Mouse (Mus musculus): ENCODE measurements around the gene Rrn3. TPM values are rescaled to one million over a fixed set of nuclear protein-coding genes. Genes with fewer than 3 reads are reported as not detected.

Rrn3 gene
- polyA plus RNA-seq, 1 experiment from 2014 or later = 57.7 TPM

DNA sequence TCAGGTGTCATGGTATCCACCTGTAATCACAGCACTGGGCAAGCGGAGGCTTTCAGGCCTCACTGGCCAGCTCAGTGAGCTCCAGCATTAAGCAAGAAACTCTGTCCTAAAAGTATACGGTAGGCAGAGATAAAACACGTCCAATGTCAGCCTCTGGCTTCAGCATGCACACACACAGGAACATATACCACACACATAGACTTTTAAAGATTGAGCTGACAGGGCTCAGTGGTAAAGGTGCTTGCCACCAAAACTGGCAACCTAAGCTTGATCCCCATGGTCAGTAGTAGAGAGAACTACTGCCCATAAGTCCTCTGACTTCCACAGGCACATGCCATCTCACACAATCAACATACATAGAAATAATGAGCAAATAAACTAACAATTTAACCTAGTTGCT is 60.4 kb downstream of the Rrn3 start:
- no peak for ATAC-seq (ENCODE audit: insufficient number of reproducible peaks, insufficient read depth, low FRiP score, low read depth)
- no peaks in the 10 kb centered on the region for H3K9me3 ChIP-seq (ENCODE audit: control insufficient read depth, low read depth, low read length)
- H3K27ac ChIP-seq (ENCODE audit: low read length) = no peak overlapping the region
- no peaks in the 10 kb centered on the region for H3K4me1 ChIP-seq (ENCODE audit: control insufficient read depth, insufficient read depth, low read length)
- no peak overlapping the region for H3K4me3 ChIP-seq (ENCODE audit: low read depth, low read length)
- 95% methylated on average over 3 of the region's 3 CpGs for WGBS
- H3K9ac ChIP-seq (replicated peaks; ENCODE audit: low read depth, low read length) = no peak overlapping the region
- H3K4me2 ChIP-seq (replicated peaks; ENCODE audit: low read depth, low read length) = no peak overlapping the region
- H3K27me3 ChIP-seq (ENCODE audit: control insufficient read depth, insufficient read depth, low read length) = no peaks in the 10 kb centered on the region
- H3K36me3 ChIP-seq (ENCODE audit: control insufficient read depth, insufficient read depth, low read length) = peaks cover 73% of the 10 kb centered on the region

GRCm38 (mm10) chr16:13845031-13845430 is 64.5 kb downstream of the Rrn3 start:
- Histone ChIP-seq H3K4me3 (ENCODE audit: low read depth, low read length) (no peak overlapping the region), H3K27ac (ENCODE audit: low read length) (no peak overlapping the region), H3K4me1 (ENCODE audit: control insufficient read depth, insufficient read depth, low read length) (no peaks in the 10 kb centered on the region), H3K27me3 (ENCODE audit: control insufficient read depth, insufficient read depth, low read length) (no peaks in the 10 kb centered on the region), H3K9me3 (ENCODE audit: control insufficient read depth, low read depth, low read length) (no peaks in the 10 kb centered on the region), H3K36me3 (ENCODE audit: control insufficient read depth, insufficient read depth, low read length) (peaks cover 51% of the 10 kb centered on the region), H3K9ac (replicated peaks; ENCODE audit: low read depth, low read length) (no peak overlapping the region), H3K4me2 (replicated peaks; ENCODE audit: low read depth, low read length) (no peak overlapping the region)
- 95% methylated on average over 5 of the region's 5 CpGs for WGBS
- ATAC-seq (ENCODE audit: insufficient number of reproducible peaks, insufficient read depth, low FRiP score, low read depth) = no peak

DNA sequence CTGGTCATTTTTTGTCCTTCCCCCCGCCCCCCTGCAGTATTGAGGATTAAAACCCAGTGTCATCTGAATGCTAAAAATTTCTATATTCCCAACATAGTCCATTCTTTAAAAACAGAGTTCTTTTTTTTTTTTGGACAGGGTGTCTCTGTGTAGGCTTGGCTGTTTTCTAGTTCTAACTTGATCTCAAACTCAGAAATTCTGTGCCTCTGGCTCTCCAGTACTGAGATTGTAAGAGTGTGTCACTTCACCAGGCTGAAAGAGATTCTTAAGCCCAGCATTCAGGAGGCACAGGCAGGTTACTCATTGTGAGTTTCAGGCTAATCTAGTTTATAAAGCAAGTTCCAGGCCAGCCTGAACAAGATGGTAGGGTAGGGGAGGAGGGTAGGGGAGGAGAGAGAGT is 66.2 kb downstream of the Rrn3 start:
- Histone ChIP-seq H3K4me3 (ENCODE audit: low read depth, low read length) (no peak overlapping the region), H3K4me2 (replicated peaks; ENCODE audit: low read depth, low read length) (no peak overlapping the region), H3K4me1 (ENCODE audit: control insufficient read depth, insufficient read depth, low read length) (no peaks in the 10 kb centered on the region), H3K9ac (replicated peaks; ENCODE audit: low read depth, low read length) (no peak overlapping the region), H3K36me3 (ENCODE audit: control insufficient read depth, insufficient read depth, low read length) (peaks cover 43% of the 10 kb centered on the region), H3K27ac (ENCODE audit: low read length) (no peak overlapping the region), H3K27me3 (ENCODE audit: control insufficient read depth, insufficient read depth, low read length) (no peaks in the 10 kb centered on the region), H3K9me3 (ENCODE audit: control insufficient read depth, low read depth, low read length) (no peaks in the 10 kb centered on the region)
- ATAC-seq (ENCODE audit: insufficient number of reproducible peaks, insufficient read depth, low FRiP score, low read depth) = no peak
- WGBS = 100% methylated on average over 1 of the region's 1 CpGs

DNA sequence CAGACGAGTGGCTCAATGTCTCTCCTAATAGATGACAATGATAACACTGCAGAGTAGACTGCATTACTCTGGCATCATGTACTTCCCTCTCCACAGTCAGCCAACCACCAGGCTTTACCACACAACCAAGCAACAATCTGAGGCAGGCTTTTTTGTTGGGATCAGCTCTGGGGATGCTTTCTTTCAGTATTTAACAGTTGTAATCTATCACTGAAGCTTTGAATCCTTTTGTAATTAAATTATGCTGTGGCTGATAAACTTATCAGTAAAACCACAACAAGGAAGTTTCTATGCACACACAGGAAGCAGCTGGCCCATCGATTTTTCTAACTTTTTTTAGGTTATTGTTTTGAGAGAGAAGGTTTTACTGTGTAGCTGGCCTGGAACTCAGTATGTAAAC is 67.8 kb downstream of the Rrn3 start:
- Histone ChIP-seq H3K9me3 (ENCODE audit: control insufficient read depth, low read depth, low read length) (no peaks in the 10 kb centered on the region), H3K27me3 (ENCODE audit: control insufficient read depth, insufficient read depth, low read length) (no peaks in the 10 kb centered on the region), H3K27ac (ENCODE audit: low read length) (no peak overlapping the region), H3K4me1 (ENCODE audit: control insufficient read depth, insufficient read depth, low read length) (no peaks in the 10 kb centered on the region), H3K4me2 (replicated peaks; ENCODE audit: low read depth, low read length) (no peak overlapping the region), H3K36me3 (ENCODE audit: control insufficient read depth, insufficient read depth, low read length) (peaks cover 47% of the 10 kb centered on the region), H3K9ac (replicated peaks; ENCODE audit: low read depth, low read length) (no peak overlapping the region), H3K4me3 (ENCODE audit: low read depth, low read length) (no peak overlapping the region)
- ATAC-seq (ENCODE audit: insufficient number of reproducible peaks, insufficient read depth, low FRiP score, low read depth) = no peak
- WGBS = 70% methylated on average over 2 of the region's 2 CpGs

DNA sequence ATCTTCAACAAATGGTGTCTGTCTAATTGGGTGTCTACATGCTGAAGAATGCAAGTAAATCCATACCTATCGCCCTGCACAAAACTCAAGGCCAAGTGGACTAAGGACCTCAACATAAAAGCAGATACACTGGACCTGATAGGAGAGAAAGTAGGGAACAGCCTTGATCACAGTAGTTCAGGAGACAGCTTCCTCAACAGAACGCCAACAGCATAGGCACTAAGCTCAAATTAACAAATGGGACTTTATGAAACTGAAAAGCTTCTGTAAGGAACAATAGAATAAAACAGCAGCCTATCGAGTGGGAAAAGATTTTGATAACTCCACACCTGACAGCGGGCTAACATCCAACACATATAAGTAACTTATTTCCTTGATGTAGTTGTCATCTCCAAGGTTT is 70.9 kb downstream of the Rrn3 start:
- Histone ChIP-seq H3K36me3 (ENCODE audit: control insufficient read depth, insufficient read depth, low read length) (peaks cover 38% of the 10 kb centered on the region), H3K9ac (replicated peaks; ENCODE audit: low read depth, low read length) (no peak overlapping the region), H3K4me3 (ENCODE audit: low read depth, low read length) (no peak overlapping the region), H3K9me3 (ENCODE audit: control insufficient read depth, low read depth, low read length) (no peaks in the 10 kb centered on the region), H3K4me1 (ENCODE audit: control insufficient read depth, insufficient read depth, low read length) (no peaks in the 10 kb centered on the region), H3K27me3 (ENCODE audit: control insufficient read depth, insufficient read depth, low read length) (no peaks in the 10 kb centered on the region), H3K4me2 (replicated peaks; ENCODE audit: low read depth, low read length) (no peak overlapping the region), H3K27ac (ENCODE audit: low read length) (no peak overlapping the region)
- no peak for ATAC-seq (ENCODE audit: insufficient number of reproducible peaks, insufficient read depth, low FRiP score, low read depth)
- 97% methylated on average over 4 of the region's 4 CpGs for WGBS

GRCm38 (mm10) chr16:13853886-13854285 is 73.4 kb downstream of the Rrn3 start:
- WGBS = 98% methylated on average over 4 of the region's 4 CpGs
- Histone ChIP-seq H3K4me3 (ENCODE audit: low read depth, low read length) (no peak overlapping the region), H3K9ac (replicated peaks; ENCODE audit: low read depth, low read length) (no peak overlapping the region), H3K4me2 (replicated peaks; ENCODE audit: low read depth, low read length) (no peak overlapping the region), H3K4me1 (ENCODE audit: control insufficient read depth, insufficient read depth, low read length) (no peaks in the 10 kb centered on the region), H3K27ac (ENCODE audit: low read length) (no peak overlapping the region), H3K36me3 (ENCODE audit: control insufficient read depth, insufficient read depth, low read length) (peaks cover 43% of the 10 kb centered on the region), H3K27me3 (ENCODE audit: control insufficient read depth, insufficient read depth, low read length) (no peaks in the 10 kb centered on the region), H3K9me3 (ENCODE audit: control insufficient read depth, low read depth, low read length) (no peaks in the 10 kb centered on the region)
- no peak for ATAC-seq (ENCODE audit: insufficient number of reproducible peaks, insufficient read depth, low FRiP score, low read depth)

Small RNAs within 50 kb of the gene (microRNA-seq; reads per million reads assigned to microRNA genes)
- gene Gm27734 = not detected

Other genes starting within 250 kb of the Rrn3 start
- gene Parn, start 112.5 kb upstream of the Rrn3 start, polyA plus RNA-seq (2014; fragmentation: Nextera tagmentation; extraction: Ambion mirVana) = 36.8 and 41.7 TPM in 2 replicates
- 53.8 and 54.9 TPM in 2 replicates for gene Bfar, start 108.8 kb upstream of the Rrn3 start, polyA plus RNA-seq (2014; fragmentation: Nextera tagmentation; extraction: Ambion mirVana)
- 6.5 and 7.2 TPM in 2 replicates for gene 3110001I22Rik, start 108.8 kb upstream of the Rrn3 start, polyA plus RNA-seq (2014; fragmentation: Nextera tagmentation; extraction: Ambion mirVana)
- 20.7 and 27.3 TPM in 2 replicates for gene Pla2g10, start 49.7 kb upstream of the Rrn3 start, polyA plus RNA-seq (2014; fragmentation: Nextera tagmentation; extraction: Ambion mirVana)
- 189 and 216 TPM in 2 replicates for gene Ntan1, start 38.1 kb downstream of the Rrn3 start, polyA plus RNA-seq (2014; fragmentation: Nextera tagmentation; extraction: Ambion mirVana)
- gene Pdxdc1, start 122.4 kb downstream of the Rrn3 start, polyA plus RNA-seq (2014; fragmentation: Nextera tagmentation; extraction: Ambion mirVana) = 103 and 113 TPM in 2 replicates
- gene Mpv17l, start 122.5 kb downstream of the Rrn3 start, polyA plus RNA-seq (2014; fragmentation: Nextera tagmentation; extraction: Ambion mirVana) = 6.9 and 9.7 TPM in 2 replicates
- gene 2900011O08Rik, start 205.9 kb downstream of the Rrn3 start, polyA plus RNA-seq (2014; fragmentation: Nextera tagmentation; extraction: Ambion mirVana) = 2.5 and 3.2 TPM in 2 replicates
- gene Ifitm7, start 206.2 kb downstream of the Rrn3 start, polyA plus RNA-seq (2014; fragmentation: Nextera tagmentation; extraction: Ambion mirVana) = not detected in 2 replicates

Data from stomach, embryonic 14.5 days (tissue).